Mouse (Mus musculus) bone marrow, adult 2 months (tissue): Measurements from ENCODE around the gene Dcaf4. TPM values are rescaled to one million over a fixed set of nuclear protein-coding genes. Genes with fewer than 3 reads are reported as not detected.

ENCODE experiments used
- H3K27ac ChIP-seq: fragments of 200-500 bp; 2 replicates; pipeline ENCODE4 v1.5.1; 2012; ENCODE audit warnings: low read depth, mild to moderate bottlenecking, control low read depth, inconsistent platforms, low read length; ENCODE audit not compliant: control insufficient read depth, poor library complexity, insufficient read depth
- H3K4me1 ChIP-seq: fragments of 200-500 bp; 2 replicates; pipeline ENCODE4 v1.6.1; 2011; ENCODE audit warnings: low read length; ENCODE audit not compliant: control insufficient read depth, insufficient read depth
- H3K4me3 ChIP-seq: fragments of 200-500 bp; replicated peaks from 2 replicates; pipeline ENCODE3; 2011; ENCODE audit warnings: mild to moderate bottlenecking, low read depth, low read length, control low read depth; ENCODE audit not compliant: control insufficient read depth
- CTCF ChIP-seq: fragments of 200-500 bp; IDR thresholded peaks from 2 replicates; pipeline ENCODE4 v1.5.1; 2011; ENCODE audit warnings: low read length, control low read depth; ENCODE audit not compliant: control insufficient read depth, insufficient read depth
- POLR2A ChIP-seq: fragments of 200-500 bp; IDR thresholded peaks from 2 replicates; pipeline ENCODE4 v1.6.1; 2011; ENCODE audit warnings: low read depth, mild to moderate bottlenecking, control low read depth, low read length, borderline replicate concordance; ENCODE audit not compliant: control insufficient read depth
- WGBS: fragments of 180-500 bp; shearing (Covaris S2); methylation state at CpG from one replicate; pipeline ENCODE4 v1.1.7; 2018; 5-methylcytosine and 5-hydroxymethylcytosine counted together
- polyA plus RNA-seq: library from polyadenylated mRNA; stranded (reverse); fragments of >200 nt; gene quantifications from 2 replicates; pipeline ENCODE4 v1.2.4, GENCODE M21; 2011; ENCODE audit warnings: low replicate concordance; ENCODE audit not compliant: missing spikeins, insufficient read depth, insufficient read length

The Dcaf4 gene
- polyA plus RNA-seq, 1 experiment = 22.7 TPM

DNA sequence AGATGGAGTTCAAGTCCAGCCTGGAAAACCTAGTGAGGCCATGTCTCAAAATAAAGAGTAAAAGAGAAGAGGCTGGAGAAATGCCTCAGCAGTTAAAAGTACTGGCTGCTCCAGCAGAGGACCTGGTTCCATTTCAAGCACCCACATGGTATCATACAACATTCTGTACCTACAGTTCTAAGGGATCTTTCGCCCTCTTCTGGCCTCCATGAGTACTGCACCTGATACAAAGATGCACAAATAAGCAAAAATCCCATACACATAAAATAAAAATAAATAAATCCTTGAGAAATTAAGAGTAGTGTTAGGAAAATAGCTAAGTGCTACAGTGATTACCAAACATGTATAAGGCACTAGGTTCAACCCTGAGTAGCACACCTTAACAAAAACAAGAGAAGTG lies 28.7 kb upstream of the Dcaf4 start:
- H3K27ac ChIP-seq = no peak overlapping the region
- no peaks in the 10 kb centered on the region for H3K4me1 ChIP-seq
- 30% methylated on average over 1 of the region's 1 CpGs for WGBS
- H3K4me3 ChIP-seq = no peak overlapping the region
- no peak for TF ChIP-seq POLR2A
- peak; percentile 33; the same call in 1 of the 2 replicates for TF ChIP-seq CTCF

DNA sequence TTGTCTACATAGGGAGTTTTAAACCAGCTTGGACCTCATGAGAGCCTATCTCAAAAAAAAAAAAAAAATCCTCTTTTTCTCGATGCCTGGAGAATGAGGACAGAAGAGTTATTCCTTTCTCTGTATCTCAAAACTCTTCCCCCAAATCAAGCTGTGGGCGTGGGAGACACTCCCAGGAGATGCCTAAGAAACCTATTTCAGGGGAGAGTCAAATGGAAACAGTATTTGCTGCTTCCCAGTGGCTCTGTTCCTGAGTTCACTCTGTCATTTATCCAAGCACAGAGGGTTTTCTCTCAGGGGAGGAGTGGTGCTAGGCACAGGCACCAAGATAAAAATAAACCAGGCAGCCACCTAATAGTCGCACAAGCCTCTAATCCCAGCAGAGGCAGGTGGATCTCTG lies 27.5 kb upstream of the Dcaf4 start:
- Histone ChIP-seq H3K27ac (no peak overlapping the region), H3K4me3 (no peak overlapping the region), H3K4me1 (no peaks in the 10 kb centered on the region)
- no peak for TF ChIP-seq CTCF
- no peak for TF ChIP-seq POLR2A
- WGBS = 67% methylated on average over 3 of the region's 3 CpGs

DNA sequence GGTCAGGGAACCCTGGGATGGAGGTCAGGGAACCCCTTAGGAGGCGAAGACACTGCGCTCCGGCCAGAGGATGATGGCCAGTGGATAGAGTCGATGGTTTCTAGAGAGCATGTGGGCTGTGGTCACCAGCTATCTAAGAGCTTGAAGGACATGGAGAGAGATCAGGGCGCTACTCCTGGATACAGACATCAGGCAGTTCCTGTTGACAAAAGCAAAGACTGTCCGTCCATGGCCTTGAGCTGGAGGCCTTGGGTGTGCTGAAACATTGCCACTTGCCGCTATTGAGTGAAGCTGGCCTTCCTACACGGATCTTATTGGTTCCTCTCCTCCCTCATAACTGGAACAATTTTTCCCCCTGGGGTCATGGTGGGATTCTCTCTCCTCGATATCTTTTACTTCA lies 26.1 kb upstream of the Dcaf4 start:
- WGBS = 81% methylated on average over 9 of the region's 9 CpGs

DNA sequence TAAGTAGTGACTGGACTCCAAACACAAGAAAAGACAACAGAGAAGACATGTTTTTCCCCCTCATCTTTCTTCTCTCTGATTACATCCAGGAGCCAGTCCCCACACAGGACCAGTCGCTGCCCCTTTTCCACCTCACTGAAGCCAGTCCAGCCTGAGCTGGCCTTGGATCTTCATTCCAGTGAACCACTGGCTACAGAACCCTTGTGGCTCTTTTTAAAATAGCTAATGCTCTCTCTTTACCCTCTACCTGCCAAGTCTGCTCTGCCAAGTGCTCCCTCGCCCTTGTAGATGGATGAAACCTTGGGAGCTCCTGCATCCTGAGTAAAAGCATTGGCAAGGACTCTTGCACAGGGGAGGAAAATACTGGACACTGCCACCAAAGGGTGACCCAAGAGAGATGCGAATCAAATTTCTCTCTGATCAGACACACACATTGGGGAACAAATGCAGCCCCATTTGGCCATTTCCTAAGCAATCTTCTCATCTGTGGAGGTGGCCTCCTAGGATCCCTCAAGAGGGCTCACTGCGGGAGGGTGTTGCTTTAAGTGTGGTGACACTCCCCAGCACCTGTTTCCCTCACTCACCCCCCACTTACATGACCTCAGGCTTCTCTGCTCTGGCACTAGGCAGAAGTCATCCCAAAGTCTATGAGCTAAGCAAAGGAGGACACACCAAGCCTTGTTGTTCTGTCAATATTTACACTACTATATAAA lies 24.9 kb upstream of the Dcaf4 start:
- Histone ChIP-seq H3K4me3 (no peak overlapping the region), H3K4me1 (no peaks in the 10 kb centered on the region), H3K27ac (no peak overlapping the region)
- TF ChIP-seq CTCF (no peak), POLR2A (no peak)
- WGBS = 73% methylated on average over 4 of the region's 4 CpGs

More for the DNA sequence above, 26.1 kb upstream of the Dcaf4 start:
- TF ChIP-seq POLR2A (no peak), CTCF (no peak)
- Histone ChIP-seq H3K4me3 (no peak overlapping the region), H3K4me1 (no peaks in the 10 kb centered on the region), H3K27ac (no peak overlapping the region)

DNA sequence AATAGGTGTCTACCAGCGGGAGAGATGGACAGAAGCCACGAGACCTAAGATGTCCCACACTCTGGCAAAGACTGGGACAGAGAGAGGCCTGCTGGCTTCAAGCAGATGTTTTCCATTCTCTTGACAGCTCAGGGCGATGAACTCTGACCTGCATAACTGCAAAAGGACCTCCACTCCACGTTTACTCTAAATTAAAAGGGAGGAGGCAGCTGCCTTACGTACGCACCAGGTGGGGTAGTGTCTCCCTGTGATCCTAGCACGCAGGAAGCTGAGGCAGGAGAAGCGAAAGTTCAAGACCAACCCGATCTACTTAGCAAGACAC lies 24.3 kb upstream of the Dcaf4 start:
- TF ChIP-seq POLR2A (no peak), CTCF (no peak)
- Histone ChIP-seq H3K27ac (no peak overlapping the region), H3K4me1 (no peaks in the 10 kb centered on the region), H3K4me3 (no peak overlapping the region)
- 79% methylated on average over 9 of the region's 9 CpGs for WGBS

DNA sequence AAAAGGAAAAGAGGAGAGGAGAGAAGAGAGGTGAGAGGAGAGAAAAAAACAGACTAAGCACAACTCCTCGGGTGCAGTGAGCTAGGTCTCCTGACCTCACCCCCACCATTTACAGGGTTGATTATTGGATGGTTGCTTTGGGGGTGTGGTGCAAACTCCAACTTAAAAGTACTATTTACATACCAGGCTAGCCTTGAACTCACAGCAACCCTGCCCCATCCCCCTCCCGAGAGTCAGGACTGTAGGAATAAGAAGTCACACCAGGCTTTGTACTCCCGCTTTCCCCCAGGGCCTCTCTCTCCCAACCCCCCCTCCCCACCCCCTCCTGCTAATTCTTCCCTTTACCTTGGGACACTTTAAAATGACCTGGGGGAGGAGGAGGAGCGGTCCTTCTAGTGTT lies 23.9 kb upstream of the Dcaf4 start:
- Histone ChIP-seq H3K4me1 (no peaks in the 10 kb centered on the region), H3K4me3 (no peak overlapping the region), H3K27ac (no peak overlapping the region)
- TF ChIP-seq CTCF (no peak), POLR2A (no peak)
- WGBS = 82% methylated on average over 4 of the region's 4 CpGs

DNA sequence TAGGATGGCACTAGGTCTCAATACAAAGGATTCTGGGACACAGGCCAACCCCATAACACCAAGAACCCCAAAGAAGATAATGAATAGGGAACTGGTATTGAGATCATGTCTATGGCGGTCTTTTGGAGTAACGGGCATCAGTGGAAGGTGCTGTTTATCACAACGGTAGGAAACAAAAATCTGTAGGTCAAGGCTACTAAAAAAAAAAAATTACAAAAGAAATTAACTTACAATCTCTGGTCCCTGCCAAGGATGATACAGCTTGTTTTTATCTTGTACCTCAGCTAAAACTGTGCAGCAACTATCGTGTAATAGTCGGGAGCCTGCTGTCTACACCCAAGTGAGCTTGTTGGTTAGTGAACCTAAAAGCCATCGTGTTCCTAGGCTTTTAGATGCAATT lies 23.5 kb upstream of the Dcaf4 start:
- TF ChIP-seq POLR2A (no peak), CTCF (no peak)
- Histone ChIP-seq H3K27ac (no peak overlapping the region), H3K4me1 (no peaks in the 10 kb centered on the region), H3K4me3 (no peak overlapping the region)
- 57% methylated on average over 6 of the region's 6 CpGs for WGBS

DNA sequence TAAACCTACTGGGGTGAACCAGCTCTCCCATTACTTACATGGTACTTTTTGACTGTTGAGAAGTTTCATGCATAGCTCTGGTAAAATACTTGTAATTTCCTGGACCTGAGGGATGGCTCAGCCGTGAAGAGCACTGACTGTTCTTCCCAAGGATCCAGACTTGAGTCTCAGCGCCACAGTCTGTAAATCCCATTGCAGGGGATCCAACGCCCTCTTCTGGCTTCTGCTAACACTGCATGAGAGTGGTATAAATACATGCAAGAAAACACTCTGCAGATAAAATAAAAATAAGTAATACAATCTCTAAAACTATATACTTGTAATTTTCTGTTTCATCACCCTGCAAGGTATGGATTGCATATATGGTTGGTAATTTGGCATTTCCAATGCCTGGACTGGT lies 22.3 kb upstream of the Dcaf4 start:
- H3K4me1 ChIP-seq = no peaks in the 10 kb centered on the region
- no peak overlapping the region for H3K27ac ChIP-seq
- WGBS = 72% methylated on average over 3 of the region's 3 CpGs
- TF ChIP-seq POLR2A (no peak), CTCF (no peak)
- no peak overlapping the region for H3K4me3 ChIP-seq

DNA sequence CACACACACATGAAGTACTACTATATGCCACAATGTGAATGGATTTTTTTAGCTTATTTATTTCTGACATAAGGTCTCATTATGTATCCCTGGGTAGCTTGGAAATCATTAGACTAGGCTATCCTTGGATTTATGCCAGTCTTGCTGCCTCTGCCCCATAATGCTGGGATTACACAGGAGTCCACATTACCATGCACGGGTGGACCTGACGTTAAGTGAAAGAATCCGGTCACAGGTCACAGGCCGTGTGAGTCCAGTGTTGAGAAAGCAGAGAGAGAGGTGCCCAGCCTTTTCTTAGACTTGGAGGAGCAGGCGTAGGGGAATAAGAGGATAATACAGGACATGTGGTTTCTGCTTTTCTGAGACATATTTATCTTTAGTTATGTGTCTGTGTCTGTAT lies 21.0 kb upstream of the Dcaf4 start:
- TF ChIP-seq CTCF (no peak), POLR2A (no peak)
- no peaks in the 10 kb centered on the region for H3K4me1 ChIP-seq
- 80% methylated on average over 5 of the region's 5 CpGs for WGBS
- no peak overlapping the region for H3K27ac ChIP-seq
- H3K4me3 ChIP-seq = no peak overlapping the region
